Mouse (Mus musculus): Measurements from ENCODE around the gene Shank2. TPM values are rescaled to one million over a fixed set of nuclear protein-coding genes. Genes with fewer than 3 reads are reported as not detected.
A peak's percentile ranks its signal among the peaks of the same experiment; 100 is the strongest.

Shank2 gene
- polyA plus RNA-seq, 1 experiment from 2014 or later = 6.8 TPM

GRCm38 (mm10) chr7:144426594-144426993 lies 424.9 kb downstream of the Shank2 start:
- ATAC-seq (ENCODE audit: low FRiP score) = peak; percentile 23; the same call in 1 of the 2 replicates
- no peak overlapping the region for H3K9ac ChIP-seq
- WGBS = 81% methylated on average over 3 of the region's 3 CpGs

GRCm38 (mm10) chr7:144427460-144427859 lies 425.7 kb downstream of the Shank2 start:
- no peak overlapping the region for H3K4me2 ChIP-seq
- H3K36me3 ChIP-seq = 0 out of 2 replicates have a peak, but pooled peaks cover 5% of the 10 kb centered on the region
- H3K4me1 ChIP-seq (replicated peaks) = peaks cover 10% of the 10 kb centered on the region; the same call in 1 of the 2 replicates
- no peaks in the 10 kb centered on the region for H3K9me3 ChIP-seq
- H3K4me3 ChIP-seq = no peak overlapping the region
- no peaks in the 10 kb centered on the region for H3K27me3 ChIP-seq
- WGBS = 85% methylated on average over 3 of the region's 3 CpGs
- no peak overlapping the region for H3K9ac ChIP-seq
- no peak for ATAC-seq (ENCODE audit: low FRiP score)
- no peak overlapping the region for H3K27ac ChIP-seq

More at GRCm38 (mm10) chr7:144426594-144426993, 424.9 kb downstream of the Shank2 start:
- H3K9me3 ChIP-seq = no peaks in the 10 kb centered on the region
- no peaks in the 10 kb centered on the region for H3K27me3 ChIP-seq
- H3K4me2 ChIP-seq = no peak overlapping the region
- H3K4me1 ChIP-seq (replicated peaks) = peaks cover 10% of the 10 kb centered on the region; the same call in 1 of the 2 replicates
- peaks cover 12% of the 10 kb centered on the region; the same call in 1 of the 2 replicates for H3K36me3 ChIP-seq
- H3K4me3 ChIP-seq = no peak overlapping the region
- no peak overlapping the region for H3K27ac ChIP-seq

- H3K4me3 ChIP-seq = no peak overlapping the region
- no peak overlapping the region for H3K9ac ChIP-seq
- peaks cover 32% of the 10 kb centered on the region for H3K36me3 ChIP-seq
- no peak overlapping the region for H3K4me2 ChIP-seq
- 89% methylated on average over 2 of the region's 2 CpGs for WGBS
- no peaks in the 10 kb centered on the region for H3K4me1 ChIP-seq (replicated peaks)
- no peak for ATAC-seq (ENCODE audit: low FRiP score)
- no peak overlapping the region for H3K27ac ChIP-seq
- H3K9me3 ChIP-seq = no peaks in the 10 kb centered on the region
- no peaks in the 10 kb centered on the region for H3K27me3 ChIP-seq
Measured at GRCm38 (mm10) chr7:144432920-144433319, 431.2 kb downstream of the Shank2 start.

DNA sequence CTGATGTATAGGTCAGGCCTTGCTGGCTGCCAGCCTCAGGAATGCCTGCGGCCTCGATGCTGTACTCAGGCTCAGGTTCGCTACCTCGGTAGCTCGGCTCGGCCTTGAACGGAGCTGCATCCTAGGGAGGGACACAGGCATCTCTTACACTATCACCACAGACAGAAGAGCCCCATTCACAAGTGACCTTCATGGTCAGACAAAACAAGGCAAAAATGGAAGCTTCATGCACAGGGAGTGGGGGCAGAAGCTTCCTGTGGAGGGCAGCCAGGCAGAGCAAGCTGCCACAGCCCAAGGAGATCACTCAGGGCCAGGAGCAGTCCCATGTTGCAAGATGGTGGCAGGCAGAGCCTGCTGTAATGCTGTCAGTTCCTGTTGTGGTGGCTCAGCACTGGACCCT lies 437.1 kb downstream of the Shank2 start:
- Histone ChIP-seq H3K4me3 (no peak overlapping the region), H3K27me3 (no peaks in the 10 kb centered on the region), H3K4me2 (no peak overlapping the region), H3K9me3 (no peaks in the 10 kb centered on the region), H3K9ac (no peak overlapping the region), H3K36me3 (peaks cover 85% of the 10 kb centered on the region), H3K4me1 (replicated peaks) (no peaks in the 10 kb centered on the region), H3K27ac (no peak overlapping the region)
- WGBS = 98% methylated on average over 7 of the region's 7 CpGs
- ATAC-seq (ENCODE audit: low FRiP score) = no peak

DNA sequence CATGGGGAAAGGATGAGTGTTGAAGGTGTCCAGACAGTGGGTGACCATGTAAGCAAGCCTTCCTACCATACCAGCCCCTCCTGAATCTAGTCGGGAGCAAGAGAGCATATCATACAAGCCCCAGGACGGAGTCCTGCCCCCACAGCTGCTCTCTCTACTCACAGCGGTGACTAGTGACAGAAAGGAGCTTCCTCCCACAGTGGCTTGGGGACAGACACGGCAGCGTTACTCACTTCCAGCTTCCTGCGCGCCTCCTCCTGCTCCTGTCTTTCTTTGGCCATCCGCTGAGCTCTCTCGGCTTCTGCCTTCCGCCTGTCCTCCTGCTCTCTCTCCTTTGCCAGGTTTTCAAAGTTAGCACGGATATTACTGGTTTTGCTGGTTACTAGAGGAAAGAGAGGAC lies 439.7 kb downstream of the Shank2 start:
- H3K36me3 ChIP-seq = peaks cover 99% of the 10 kb centered on the region
- H3K9ac ChIP-seq = no peak overlapping the region
- no peak for ATAC-seq (ENCODE audit: low FRiP score)
- H3K4me3 ChIP-seq = no peak overlapping the region
- H3K27me3 ChIP-seq = no peaks in the 10 kb centered on the region
- no peaks in the 10 kb centered on the region for H3K4me1 ChIP-seq (replicated peaks)
- H3K4me2 ChIP-seq = no peak overlapping the region
- no peak overlapping the region for H3K27ac ChIP-seq
- no peaks in the 10 kb centered on the region for H3K9me3 ChIP-seq
- 93% methylated on average over 11 of the region's 11 CpGs for WGBS

DNA sequence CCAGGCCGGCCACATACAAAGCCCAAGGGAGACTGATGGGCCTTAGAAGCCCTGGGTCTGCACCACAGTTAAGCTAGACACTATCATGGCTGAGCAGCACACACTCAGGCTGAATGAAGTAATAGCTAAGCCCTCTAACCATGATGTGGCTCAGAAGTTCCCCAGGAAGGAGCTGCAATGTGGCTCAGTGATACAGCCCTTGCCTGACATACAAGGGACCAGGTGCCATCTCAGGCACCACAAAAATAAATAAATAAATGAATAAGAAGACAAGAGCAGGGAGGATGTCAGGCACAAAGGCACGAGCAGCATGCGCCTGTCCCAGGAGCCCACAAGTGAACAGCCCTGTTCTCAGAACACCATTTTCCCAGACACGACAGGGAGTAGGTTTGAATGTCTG lies 440.2 kb downstream of the Shank2 start:
- H3K27ac ChIP-seq = no peak overlapping the region
- no peaks in the 10 kb centered on the region for H3K4me1 ChIP-seq (replicated peaks)
- peaks cover 98% of the 10 kb centered on the region for H3K36me3 ChIP-seq
- no peaks in the 10 kb centered on the region for H3K27me3 ChIP-seq
- WGBS = 96% methylated on average over 4 of the region's 4 CpGs
- no peak for ATAC-seq (ENCODE audit: low FRiP score)
- H3K9me3 ChIP-seq = no peaks in the 10 kb centered on the region
- H3K9ac ChIP-seq = no peak overlapping the region
- no peak overlapping the region for H3K4me2 ChIP-seq
- H3K4me3 ChIP-seq = no peak overlapping the region

DNA sequence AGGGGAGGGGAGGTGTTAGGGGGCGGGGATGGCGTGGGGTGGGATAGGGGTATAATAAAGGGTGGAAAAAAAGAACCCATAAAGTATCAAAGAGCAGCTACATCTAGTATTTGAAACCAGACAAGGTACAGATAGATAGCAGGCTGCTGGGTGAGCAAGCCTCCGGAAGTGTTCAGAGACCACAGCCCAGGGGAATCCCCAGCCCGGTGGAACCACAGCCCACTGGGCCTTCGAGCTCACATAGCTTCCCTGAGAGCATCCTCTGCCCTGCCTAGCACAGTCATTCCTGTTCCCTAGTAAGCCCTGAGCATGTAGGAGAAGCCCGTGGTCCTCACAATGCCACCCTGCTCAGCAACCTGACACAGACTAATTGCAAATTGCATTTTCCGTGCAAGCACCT lies 443.1 kb downstream of the Shank2 start:
- Histone ChIP-seq H3K4me3 (no peak overlapping the region), H3K4me1 (replicated peaks) (no peaks in the 10 kb centered on the region), H3K4me2 (no peak overlapping the region), H3K9ac (no peak overlapping the region), H3K27me3 (no peaks in the 10 kb centered on the region), H3K9me3 (no peaks in the 10 kb centered on the region), H3K36me3 (peaks cover 98% of the 10 kb centered on the region), H3K27ac (no peak overlapping the region)
- ATAC-seq (ENCODE audit: low FRiP score) = no peak
- WGBS = 93% methylated on average over 7 of the region's 7 CpGs

GRCm38 (mm10) chr7:144447146-144447545 lies 445.4 kb downstream of the Shank2 start:
- Histone ChIP-seq H3K36me3 (peaks cover 98% of the 10 kb centered on the region), H3K9ac (no peak overlapping the region), H3K27me3 (no peaks in the 10 kb centered on the region), H3K4me1 (replicated peaks) (peaks cover 5% of the 10 kb centered on the region), H3K4me2 (no peak overlapping the region), H3K4me3 (no peak overlapping the region), H3K27ac (no peak overlapping the region), H3K9me3 (no peaks in the 10 kb centered on the region)
- 90% methylated on average over 3 of the region's 3 CpGs for WGBS
- no peak for ATAC-seq (ENCODE audit: low FRiP score)

GRCm38 (mm10) chr7:144448186-144448585 lies 446.5 kb downstream of the Shank2 start:
- 100% methylated on average over 1 of the region's 1 CpGs for WGBS
- Histone ChIP-seq H3K4me2 (no peak overlapping the region), H3K4me1 (replicated peaks) (peaks cover 5% of the 10 kb centered on the region), H3K27me3 (no peaks in the 10 kb centered on the region), H3K9ac (no peak overlapping the region), H3K27ac (no peak overlapping the region), H3K36me3 (peaks cover 98% of the 10 kb centered on the region), H3K4me3 (no peak overlapping the region), H3K9me3 (no peaks in the 10 kb centered on the region)
- ATAC-seq (ENCODE audit: low FRiP score) = no peak

GRCm38 (mm10) chr7:144449637-144450570 lies 448.2 kb downstream of the Shank2 start:
- peaks cover 5% of the 10 kb centered on the region for H3K4me1 ChIP-seq (replicated peaks)
- peaks cover 99% of the 10 kb centered on the region for H3K36me3 ChIP-seq
- no peaks in the 10 kb centered on the region for H3K27me3 ChIP-seq
- no peaks in the 10 kb centered on the region for H3K9me3 ChIP-seq
- WGBS = 84% methylated on average over 13 of the region's 13 CpGs
- H3K4me3 ChIP-seq = no peak overlapping the region
- ATAC-seq (ENCODE audit: low FRiP score) = peak; percentile 87
- H3K27ac ChIP-seq = peak overlapping the region; percentile 40
- H3K9ac ChIP-seq = no peak overlapping the region
- no peak overlapping the region for H3K4me2 ChIP-seq

GRCm38 (mm10) chr7:144450661-144451060 lies 448.9 kb downstream of the Shank2 start:
- no peaks in the 10 kb centered on the region for H3K9me3 ChIP-seq
- H3K36me3 ChIP-seq = peaks cover 99% of the 10 kb centered on the region
- 95% methylated on average over 9 of the region's 9 CpGs for WGBS
- H3K27me3 ChIP-seq = no peaks in the 10 kb centered on the region
- no peak overlapping the region for H3K4me3 ChIP-seq
- no peak for ATAC-seq (ENCODE audit: low FRiP score)
- H3K4me2 ChIP-seq = no peak overlapping the region
- no peak overlapping the region for H3K9ac ChIP-seq
- peaks cover 5% of the 10 kb centered on the region for H3K4me1 ChIP-seq (replicated peaks)
- H3K27ac ChIP-seq = no peak overlapping the region; the same call in 1 of the 2 replicates

DNA sequence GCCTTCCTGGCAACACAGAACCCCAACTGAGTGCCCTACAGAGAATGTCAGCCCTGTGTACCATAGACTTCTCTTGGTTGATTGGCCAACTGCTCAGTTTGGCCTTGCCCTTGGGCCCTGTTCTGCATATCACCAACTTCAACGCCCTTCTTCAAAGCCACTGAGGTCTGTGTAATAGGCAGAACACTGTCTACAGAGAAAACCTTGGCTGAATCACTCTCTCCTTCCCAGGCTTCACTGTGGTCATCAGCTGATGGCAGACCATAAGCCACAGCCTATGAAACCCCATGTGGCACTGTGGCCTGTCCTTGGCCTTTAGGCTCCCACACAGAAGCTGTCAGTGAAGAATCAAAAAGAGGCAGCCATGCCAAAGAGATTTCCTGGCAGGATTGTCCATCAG lies 457.2 kb downstream of the Shank2 start:
- Histone ChIP-seq H3K4me1 (replicated peaks) (no peaks in the 10 kb centered on the region), H3K9ac (no peak overlapping the region), H3K4me2 (no peak overlapping the region), H3K27ac (no peak overlapping the region), H3K27me3 (no peaks in the 10 kb centered on the region), H3K4me3 (no peak overlapping the region), H3K9me3 (no peaks in the 10 kb centered on the region), H3K36me3 (peaks cover 100% of the 10 kb centered on the region)
- no peak for ATAC-seq (ENCODE audit: low FRiP score)
- 90% methylated on average over 1 of the region's 1 CpGs for WGBS
